Mouse (Mus musculus): ENCODE data around the gene Eif3l. TPM values are rescaled to one million over a fixed set of nuclear protein-coding genes. Genes with fewer than 3 reads are reported as not detected.
A peak's percentile ranks its signal among the peaks of the same experiment; 100 is the strongest.

Eif3l gene
- polyA plus RNA-seq, 1 experiment from 2014 or later = 275 TPM

- H3K9me3 ChIP-seq (ENCODE audit: control insufficient read depth, low read length) = no peaks in the 10 kb centered on the region
- H3K27me3 ChIP-seq (ENCODE audit: control insufficient read depth, insufficient read depth, low read length) = no peaks in the 10 kb centered on the region
- H3K36me3 ChIP-seq (ENCODE audit: control insufficient read depth, insufficient read depth, low read length) = no peaks in the 10 kb centered on the region
- H3K9ac ChIP-seq (ENCODE audit: low read length) = no peak overlapping the region
- no peak overlapping the region for H3K4me2 ChIP-seq (ENCODE audit: low read depth, severe bottlenecking)
- H3K27ac ChIP-seq (replicated peaks; ENCODE audit: low read depth, low read length) = no peak overlapping the region
- WGBS = 77% methylated on average over 2 of the region's 2 CpGs
- no peak for ATAC-seq (ENCODE audit: insufficient number of reproducible peaks, low FRiP score, low TSS enrichment, low read depth)
- no peak overlapping the region for H3K4me3 ChIP-seq (ENCODE audit: low read depth, low read length)
- H3K4me1 ChIP-seq (ENCODE audit: control insufficient read depth, insufficient read depth, low read length) = peaks cover 14% of the 10 kb centered on the region
- no peak for DNase-seq (ENCODE audit: low spot score)
These were observed 30.8 kb downstream of the Eif3l start for GRCm38 (mm10) chr15:79105804-79106203.

GRCm38 (mm10) chr15:79107966-79108365, 33.0 kb downstream of the Eif3l start:
- H3K36me3 ChIP-seq (ENCODE audit: control insufficient read depth, insufficient read depth, low read length) = no peaks in the 10 kb centered on the region
- no peak overlapping the region; the same call in 1 of the 2 replicates for H3K9ac ChIP-seq (ENCODE audit: low read length)
- H3K4me2 ChIP-seq (ENCODE audit: low read depth, severe bottlenecking) = peak overlapping the region; percentile 97
- H3K4me1 ChIP-seq (ENCODE audit: control insufficient read depth, insufficient read depth, low read length) = peaks cover 15% of the 10 kb centered on the region
- H3K27ac ChIP-seq (replicated peaks; ENCODE audit: low read depth, low read length) = peak overlapping the region; percentile 86
- no peak for ATAC-seq (ENCODE audit: insufficient number of reproducible peaks, low FRiP score, low TSS enrichment, low read depth)
- H3K27me3 ChIP-seq (ENCODE audit: control insufficient read depth, insufficient read depth, low read length) = no peaks in the 10 kb centered on the region
- no peaks in the 10 kb centered on the region for H3K9me3 ChIP-seq (ENCODE audit: control insufficient read depth, low read length)
- H3K4me3 ChIP-seq (ENCODE audit: low read depth, low read length) = peak overlapping the region; percentile 89
- 13% methylated on average over 7 of the region's 7 CpGs for WGBS
- no peak for DNase-seq (ENCODE audit: low spot score)

- DNase-seq (ENCODE audit: low spot score) (peak; percentile 84), ATAC-seq (ENCODE audit: insufficient number of reproducible peaks, low FRiP score, low TSS enrichment, low read depth) (peak; percentile 75)
- H3K4me1 ChIP-seq (ENCODE audit: control insufficient read depth, insufficient read depth, low read length) = peaks cover 15% of the 10 kb centered on the region
- H3K9ac ChIP-seq (ENCODE audit: low read length) = peak within 1 kb of the TSS; percentile 87
- peak within 1 kb of the TSS; percentile 86 for H3K27ac ChIP-seq (replicated peaks; ENCODE audit: low read depth, low read length)
- H3K36me3 ChIP-seq (ENCODE audit: control insufficient read depth, insufficient read depth, low read length) = no peaks in the 10 kb centered on the region
- under 1% methylated on average over 48 of the region's 85 CpGs for WGBS
- H3K4me3 ChIP-seq (ENCODE audit: low read depth, low read length) = peak within 1 kb of the TSS; percentile 89
- peak within 1 kb of the TSS; percentile 97 for H3K4me2 ChIP-seq (ENCODE audit: low read depth, severe bottlenecking)
- no peaks in the 10 kb centered on the region for H3K9me3 ChIP-seq (ENCODE audit: control insufficient read depth, low read length)
- H3K27me3 ChIP-seq (ENCODE audit: control insufficient read depth, insufficient read depth, low read length) = no peaks in the 10 kb centered on the region
These were observed 33.7 kb downstream of the Eif3l start, which contains the start of gene Micall1 for GRCm38 (mm10) chr15:79108421-79109320. TSS of gene Micall1 (plus strand) at chr15:79108898.

- Histone ChIP-seq H3K4me1 (ENCODE audit: control insufficient read depth, insufficient read depth, low read length) (peaks cover 15% of the 10 kb centered on the region), H3K4me3 (ENCODE audit: low read depth, low read length) (peak overlapping the region; percentile 89), H3K27me3 (ENCODE audit: control insufficient read depth, insufficient read depth, low read length) (no peaks in the 10 kb centered on the region), H3K4me2 (ENCODE audit: low read depth, severe bottlenecking) (peak overlapping the region; percentile 97), H3K36me3 (ENCODE audit: control insufficient read depth, insufficient read depth, low read length) (no peaks in the 10 kb centered on the region), H3K9me3 (ENCODE audit: control insufficient read depth, low read length) (no peaks in the 10 kb centered on the region), H3K27ac (replicated peaks; ENCODE audit: low read depth, low read length) (peak overlapping the region; percentile 86), H3K9ac (ENCODE audit: low read length) (peak overlapping the region; percentile 87)
- under 1% methylated on average over 46 of the region's 46 CpGs for WGBS
- peak; percentile 58 for ATAC-seq (ENCODE audit: insufficient number of reproducible peaks, low FRiP score, low TSS enrichment, low read depth)
- DNase-seq (ENCODE audit: low spot score) = no peak
These were observed 34.4 kb downstream of the Eif3l start for GRCm38 (mm10) chr15:79109321-79109934.

GRCm38 (mm10) chr15:79110031-79110430, 35.1 kb downstream of the Eif3l start:
- H3K9me3 ChIP-seq (ENCODE audit: control insufficient read depth, low read length) = no peaks in the 10 kb centered on the region
- H3K27ac ChIP-seq (replicated peaks; ENCODE audit: low read depth, low read length) = no peak overlapping the region
- no peak for ATAC-seq (ENCODE audit: insufficient number of reproducible peaks, low FRiP score, low TSS enrichment, low read depth)
- WGBS = 18% methylated on average over 9 of the region's 9 CpGs
- peak overlapping the region; percentile 89 for H3K4me3 ChIP-seq (ENCODE audit: low read depth, low read length)
- H3K9ac ChIP-seq (ENCODE audit: low read length) = peak overlapping the region; percentile 87; the same call in 1 of the 2 replicates
- H3K27me3 ChIP-seq (ENCODE audit: control insufficient read depth, insufficient read depth, low read length) = no peaks in the 10 kb centered on the region
- DNase-seq (ENCODE audit: low spot score) = no peak
- peaks cover 15% of the 10 kb centered on the region for H3K4me1 ChIP-seq (ENCODE audit: control insufficient read depth, insufficient read depth, low read length)
- H3K36me3 ChIP-seq (ENCODE audit: control insufficient read depth, insufficient read depth, low read length) = no peaks in the 10 kb centered on the region
- peak overlapping the region; percentile 97 for H3K4me2 ChIP-seq (ENCODE audit: low read depth, severe bottlenecking)

- Histone ChIP-seq H3K36me3 (ENCODE audit: control insufficient read depth, insufficient read depth, low read length) (no peaks in the 10 kb centered on the region), H3K9me3 (ENCODE audit: control insufficient read depth, low read length) (no peaks in the 10 kb centered on the region), H3K4me3 (ENCODE audit: low read depth, low read length) (no peak overlapping the region; the same call in 1 of the 2 replicates), H3K4me1 (ENCODE audit: control insufficient read depth, insufficient read depth, low read length) (peaks cover 15% of the 10 kb centered on the region), H3K27ac (replicated peaks; ENCODE audit: low read depth, low read length) (no peak overlapping the region), H3K9ac (ENCODE audit: low read length) (no peak overlapping the region), H3K4me2 (ENCODE audit: low read depth, severe bottlenecking) (no peak overlapping the region), H3K27me3 (ENCODE audit: control insufficient read depth, insufficient read depth, low read length) (no peaks in the 10 kb centered on the region)
- no peak for DNase-seq (ENCODE audit: low spot score)
- no peak for ATAC-seq (ENCODE audit: insufficient number of reproducible peaks, low FRiP score, low TSS enrichment, low read depth)
- 75% methylated on average over 2 of the region's 2 CpGs for WGBS
These were observed 35.5 kb downstream of the Eif3l start for GRCm38 (mm10) chr15:79110528-79110927.

- no peak for DNase-seq (ENCODE audit: low spot score)
- WGBS = 84% methylated on average over 4 of the region's 4 CpGs
- ATAC-seq (ENCODE audit: insufficient number of reproducible peaks, low FRiP score, low TSS enrichment, low read depth) = no peak
These were observed 36.8 kb downstream of the Eif3l start for GRCm38 (mm10) chr15:79111774-79112173.

GRCm38 (mm10) chr15:79115276-79115675, 40.3 kb downstream of the Eif3l start:
- ATAC-seq (ENCODE audit: insufficient number of reproducible peaks, low FRiP score, low TSS enrichment, low read depth) = no peak
- Histone ChIP-seq H3K4me2 (ENCODE audit: low read depth, severe bottlenecking) (no peak overlapping the region), H3K36me3 (ENCODE audit: control insufficient read depth, insufficient read depth, low read length) (peaks cover 3% of the 10 kb centered on the region; the same call in 1 of the 2 replicates), H3K9me3 (ENCODE audit: control insufficient read depth, low read length) (no peaks in the 10 kb centered on the region), H3K27me3 (ENCODE audit: control insufficient read depth, insufficient read depth, low read length) (no peaks in the 10 kb centered on the region), H3K4me3 (ENCODE audit: low read depth, low read length) (no peak overlapping the region), H3K9ac (ENCODE audit: low read length) (no peak overlapping the region), H3K4me1 (ENCODE audit: control insufficient read depth, insufficient read depth, low read length) (peaks cover 5% of the 10 kb centered on the region), H3K27ac (replicated peaks; ENCODE audit: low read depth, low read length) (no peak overlapping the region)
- 53% methylated on average over 5 of the region's 5 CpGs for WGBS
- DNase-seq (ENCODE audit: low spot score) = no peak

More at GRCm38 (mm10) chr15:79111774-79112173, 36.8 kb downstream of the Eif3l start:
- H3K9me3 ChIP-seq (ENCODE audit: control insufficient read depth, low read length) = no peaks in the 10 kb centered on the region
- no peak overlapping the region for H3K4me2 ChIP-seq (ENCODE audit: low read depth, severe bottlenecking)
- H3K36me3 ChIP-seq (ENCODE audit: control insufficient read depth, insufficient read depth, low read length) = no peaks in the 10 kb centered on the region; the same call in 1 of the 2 replicates
- H3K27me3 ChIP-seq (ENCODE audit: control insufficient read depth, insufficient read depth, low read length) = no peaks in the 10 kb centered on the region
- H3K9ac ChIP-seq (ENCODE audit: low read length) = no peak overlapping the region
- no peak overlapping the region for H3K27ac ChIP-seq (replicated peaks; ENCODE audit: low read depth, low read length)
- H3K4me1 ChIP-seq (ENCODE audit: control insufficient read depth, insufficient read depth, low read length) = peaks cover 15% of the 10 kb centered on the region
- no peak overlapping the region for H3K4me3 ChIP-seq (ENCODE audit: low read depth, low read length)

All from limb, embryonic 11.5 days (tissue).